Mouse (Mus musculus) Muller cell, postnatal 12 days (primary cell): ENCODE results near the gene Atp6v1g1.

ENCODE experiments used
- DNase-seq: peaks from one replicate; pipeline ENCODE4 v3.0.0-alpha.2; 2015; ENCODE audit errors: inconsistent ontology term

Gene Atp6v1g1

DNA sequence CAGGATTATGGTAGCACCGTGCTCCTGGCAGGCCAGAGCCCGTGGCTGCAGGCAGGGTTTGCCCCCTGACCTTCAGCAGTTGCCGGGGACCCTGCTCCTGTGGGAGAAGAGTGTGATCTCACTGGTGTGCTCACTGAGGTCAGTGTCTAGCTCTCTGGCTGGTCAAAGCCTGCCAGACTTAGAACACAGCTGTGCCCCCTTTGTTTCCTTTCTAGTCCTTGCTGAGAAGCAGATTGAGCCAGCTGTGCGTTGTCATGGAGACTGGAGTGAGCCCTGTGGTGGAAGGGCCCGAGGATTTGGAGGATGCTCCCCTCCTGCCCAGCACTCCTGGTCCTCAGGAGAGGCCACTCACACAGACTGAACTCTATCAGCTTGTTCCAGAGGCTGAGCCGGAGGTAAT lies 35.5 kb downstream of the Atp6v1g1 start:
- DNase-seq: no peak

DNA sequence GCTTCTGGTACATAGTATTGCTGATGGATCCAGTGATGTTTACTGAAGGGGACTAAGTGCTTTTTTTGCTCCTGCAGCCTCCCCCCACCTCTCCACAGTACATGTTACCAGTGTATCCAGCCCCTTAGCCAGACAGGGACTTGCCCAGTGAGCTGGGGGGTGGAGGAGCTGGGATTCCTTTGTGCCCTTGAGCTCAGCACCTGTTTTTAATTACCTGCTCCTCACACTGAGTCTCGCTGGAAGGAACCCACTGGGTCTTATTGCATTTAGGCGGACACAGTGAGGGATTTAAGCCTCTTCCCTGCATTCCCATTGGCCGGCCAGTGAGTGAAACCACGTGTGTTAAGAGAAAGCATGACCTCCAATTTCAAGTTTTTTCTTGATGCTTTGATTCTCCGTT lies 38.0 kb downstream of the Atp6v1g1 start:
- DNase-seq: no peak

DNA sequence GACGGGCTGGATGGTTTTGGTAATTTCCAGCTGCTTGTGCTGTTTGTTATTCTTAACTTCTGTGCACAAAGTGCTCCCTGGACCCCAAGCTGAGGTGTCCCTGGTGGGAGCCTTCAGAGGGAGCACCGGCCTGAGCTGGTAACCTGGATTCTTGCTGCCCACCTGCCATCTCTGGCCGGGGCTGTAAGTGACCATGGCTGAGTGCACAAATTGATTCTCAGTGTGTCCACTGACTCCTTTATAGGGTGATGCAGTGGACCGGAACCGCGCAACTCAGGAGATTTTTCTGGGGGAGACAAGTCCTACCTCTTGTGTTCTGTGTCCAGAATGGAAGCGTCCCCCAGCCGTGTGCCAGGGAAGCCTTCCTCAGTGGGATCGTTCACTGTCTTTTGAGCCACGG lies 40.6 kb downstream of the Atp6v1g1 start:
- no peak for DNase-seq

DNA sequence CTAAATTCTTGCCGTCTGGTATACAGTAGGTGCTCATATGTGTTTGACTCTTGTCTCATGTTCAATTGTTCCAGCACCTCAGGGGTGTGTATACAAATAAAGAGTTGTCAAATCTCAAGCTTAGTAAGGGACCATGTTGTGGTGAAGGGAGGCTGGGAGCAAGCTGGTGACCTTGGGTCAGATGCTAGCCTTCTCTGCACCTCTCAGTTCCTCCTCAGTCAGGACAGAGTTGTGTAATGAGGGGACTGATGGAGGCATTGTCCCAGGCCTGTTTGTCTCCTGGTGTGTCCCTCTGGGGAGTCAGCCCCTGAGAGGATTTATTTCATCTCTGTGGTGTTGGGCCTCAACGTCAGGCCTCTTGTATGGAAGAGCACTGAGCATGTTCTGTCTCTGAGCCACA lies 41.7 kb downstream of the Atp6v1g1 start:
- DNase-seq: no peak

DNA sequence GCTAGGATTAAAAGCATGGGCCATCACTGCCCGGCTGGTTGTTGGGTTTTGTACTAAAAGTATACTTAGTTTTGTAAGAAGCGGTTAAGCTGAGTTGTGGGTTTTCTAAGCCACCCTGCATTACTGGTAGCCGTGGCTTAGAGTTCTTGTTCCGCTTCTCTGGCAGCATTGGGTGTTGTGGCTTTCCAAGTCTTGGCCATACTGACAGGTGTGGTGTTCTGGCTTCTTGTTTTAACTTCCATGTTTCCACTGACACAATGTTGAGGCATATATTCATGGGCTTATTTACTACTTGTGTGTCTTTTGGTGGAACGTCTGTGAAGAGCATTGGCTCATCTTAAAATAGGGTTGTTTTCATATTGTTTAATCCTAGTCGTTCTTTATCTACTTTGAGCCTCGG lies 45.4 kb downstream of the Atp6v1g1 start:
- DNase-seq: no peak

DNA sequence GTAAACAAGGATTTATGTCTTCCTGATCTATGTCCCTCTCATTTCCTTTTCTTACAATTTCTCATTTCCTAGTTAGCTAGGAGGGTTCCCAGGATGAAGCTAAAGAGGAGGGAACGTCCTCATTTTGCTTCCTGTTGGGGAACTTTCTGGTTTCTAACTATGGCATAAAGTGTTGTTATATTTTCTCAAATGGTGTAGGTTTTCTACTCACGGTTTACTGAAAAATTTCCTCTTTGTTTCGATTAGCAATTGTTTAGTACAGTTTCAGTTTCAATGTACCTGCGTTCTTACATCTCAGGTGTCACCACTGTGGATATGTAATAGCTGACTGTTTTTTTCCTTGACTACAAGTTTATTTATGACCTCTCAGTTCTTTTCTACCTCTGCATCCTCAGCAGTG lies 46.0 kb downstream of the Atp6v1g1 start:
- no peak for DNase-seq

DNA sequence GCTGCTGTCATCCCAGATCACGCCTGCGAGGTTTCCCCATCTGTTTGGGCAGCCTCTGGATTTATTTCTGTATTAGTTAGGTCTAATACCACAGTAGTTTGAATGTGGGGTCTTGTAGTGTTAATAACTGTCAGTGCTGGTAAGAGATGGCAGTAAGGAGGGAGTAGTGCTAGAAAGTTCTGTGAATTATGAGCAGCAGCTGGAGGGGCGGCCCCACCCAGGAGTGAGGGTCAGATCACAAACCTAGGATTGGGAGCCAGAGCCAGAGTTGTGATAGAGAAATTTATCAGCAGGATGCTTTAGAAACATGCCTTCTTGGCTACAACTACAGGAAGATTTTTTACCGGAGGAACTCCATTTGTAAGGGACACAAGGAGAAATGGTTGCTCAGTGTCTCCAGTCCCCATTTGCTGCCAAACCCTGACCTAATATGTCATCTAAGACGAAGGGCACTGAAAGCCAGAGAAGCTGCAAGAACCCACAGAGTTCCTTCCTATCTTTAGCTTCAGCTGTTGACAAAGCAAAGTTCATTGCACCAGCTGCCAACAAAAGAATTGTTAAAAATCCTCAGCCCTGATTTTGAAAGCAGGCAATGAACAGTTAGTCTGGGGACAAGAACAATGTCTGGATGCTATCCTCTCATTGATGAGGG lies 50.0 kb downstream of the Atp6v1g1 start:
- DNase-seq: no peak

DNA sequence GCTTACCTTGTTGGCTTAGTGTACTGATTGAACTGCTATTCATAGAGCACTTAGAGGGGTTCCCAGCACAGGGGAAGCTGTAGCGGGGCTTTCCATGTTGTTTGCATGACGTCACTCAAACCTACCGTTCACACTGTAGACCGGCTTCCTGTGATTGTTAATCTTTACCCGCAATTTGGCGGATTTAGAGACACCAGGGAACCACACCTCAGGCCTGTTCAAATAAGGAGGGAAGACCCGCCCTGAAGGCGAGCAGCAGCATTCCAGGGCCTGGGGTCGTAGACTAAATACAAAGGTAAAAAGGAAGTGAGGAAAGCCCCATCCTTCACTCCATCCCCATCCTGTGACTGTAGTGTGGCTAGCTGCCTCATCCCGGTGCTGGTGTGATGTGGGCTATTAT lies 50.7 kb downstream of the Atp6v1g1 start:
- DNase-seq: no peak

DNA sequence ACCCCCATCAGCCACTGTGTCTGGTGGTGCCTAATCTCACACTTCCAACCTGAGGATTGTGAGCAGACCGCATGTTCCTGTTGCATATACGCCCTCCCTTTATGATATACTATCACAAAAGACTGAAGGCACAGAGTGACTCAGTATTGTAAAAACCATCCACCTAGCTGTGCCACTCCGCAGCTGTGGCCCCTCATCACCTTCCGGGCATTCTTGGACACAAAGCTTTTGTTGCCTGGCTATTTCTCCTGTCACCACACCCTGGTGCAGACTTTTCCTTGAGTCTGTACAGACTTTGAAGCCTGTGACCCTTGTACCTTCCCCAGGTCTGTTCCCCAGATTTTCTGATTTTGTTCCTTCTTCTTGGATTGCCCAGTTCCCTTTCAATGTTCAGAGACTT lies 51.4 kb downstream of the Atp6v1g1 start:
- no peak for DNase-seq
